Mouse (Mus musculus) megakaryocyte-erythroid progenitor cell, adult 5-6 weeks (primary cell): ENCODE measurements at regions not wholly inside any gene's neighbourhood (a gene's known extent, or its start where the extent isn't known, plus 50 kb on each side); places are given as distances from the start of the nearest gene placed in this dataset.

Experiments
- ATAC-seq: replicated peaks from 2 replicates; pipeline ENCODE4 v1.8.0; 2016; ENCODE audit warnings: mild to moderate bottlenecking, inconsistent platforms; ENCODE audit not compliant: severe bottlenecking, poor library complexity, low FRiP score, low TSS enrichment

- peak; percentile 88 for ATAC-seq
Observed at GRCm38 (mm10) chr17:51288751-51289150, 109.6 kb upstream of the Tbc1d5 start.

GRCm38 (mm10) chr17:51287878-51288277, 108.7 kb upstream of the Tbc1d5 start:
- ATAC-seq, result no peak

DNA sequence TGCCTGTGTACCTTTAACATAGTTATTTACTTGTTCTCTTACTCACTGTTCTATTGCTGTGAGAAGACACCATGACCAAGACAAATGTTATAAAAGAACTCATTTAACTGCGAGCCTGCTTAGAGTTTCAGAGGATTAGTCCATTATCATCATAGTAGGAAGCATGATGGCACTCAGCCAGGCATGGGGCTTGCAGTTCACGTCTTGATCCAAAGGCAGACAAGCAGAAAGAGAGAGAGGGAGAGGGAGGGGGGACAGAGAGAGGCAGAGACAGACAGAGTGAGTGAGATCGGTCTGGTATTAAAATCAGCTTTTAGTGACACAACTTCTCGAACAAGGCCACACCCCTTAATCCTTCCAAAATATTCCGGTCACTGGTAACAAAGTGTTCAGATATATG, 106.2 kb upstream of the Tbc1d5 start:
- no peak for ATAC-seq

- no peak for ATAC-seq
Observed at GRCm38 (mm10) chr17:51278771-51279170, 99.6 kb upstream of the Tbc1d5 start.

DNA sequence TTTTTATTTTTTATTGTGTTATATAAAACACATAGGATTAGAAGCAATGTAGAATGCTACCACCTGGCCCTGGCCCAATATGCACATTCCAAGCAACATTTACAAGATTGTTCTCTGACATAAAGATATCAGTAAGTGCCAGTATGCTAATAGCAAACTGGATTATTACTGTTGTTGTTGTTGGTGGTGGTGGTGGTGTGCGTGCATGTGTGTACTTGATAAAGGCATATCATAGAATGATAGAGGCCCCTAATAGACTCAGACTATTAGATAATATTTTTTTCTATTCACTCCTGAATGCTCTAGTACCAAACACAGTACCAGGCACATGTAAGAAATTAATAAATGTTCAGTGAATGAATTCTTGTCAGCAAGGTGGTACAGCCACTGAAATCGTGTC, 98.9 kb upstream of the Tbc1d5 start:
- peak; percentile 92 for ATAC-seq

- no peak for ATAC-seq
Observed at GRCm38 (mm10) chr17:51277161-51277560, 98.0 kb upstream of the Tbc1d5 start.

DNA sequence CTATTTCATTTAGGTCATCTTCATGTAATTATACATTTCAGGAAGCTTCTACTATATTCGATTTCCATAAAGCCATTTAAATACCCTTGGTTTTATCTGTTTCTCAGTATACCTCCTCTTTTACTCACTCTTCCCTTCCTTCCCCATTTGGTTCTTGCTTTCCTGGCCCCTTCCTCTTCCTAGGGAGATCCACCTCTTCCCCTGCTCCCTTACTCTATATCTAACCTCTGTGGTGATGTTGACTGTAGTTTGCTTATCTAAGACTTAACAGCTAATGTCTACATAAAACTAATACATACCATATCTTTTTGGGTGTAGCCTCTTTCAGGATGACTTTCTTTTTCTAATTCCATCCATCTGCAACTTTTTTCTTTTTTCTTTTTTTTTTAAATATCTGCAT, 92.9 kb upstream of the Tbc1d5 start:
- no peak for ATAC-seq

- no peak for ATAC-seq
Observed at GRCm38 (mm10) chr17:51262946-51263345, 83.8 kb upstream of the Tbc1d5 start.

DNA sequence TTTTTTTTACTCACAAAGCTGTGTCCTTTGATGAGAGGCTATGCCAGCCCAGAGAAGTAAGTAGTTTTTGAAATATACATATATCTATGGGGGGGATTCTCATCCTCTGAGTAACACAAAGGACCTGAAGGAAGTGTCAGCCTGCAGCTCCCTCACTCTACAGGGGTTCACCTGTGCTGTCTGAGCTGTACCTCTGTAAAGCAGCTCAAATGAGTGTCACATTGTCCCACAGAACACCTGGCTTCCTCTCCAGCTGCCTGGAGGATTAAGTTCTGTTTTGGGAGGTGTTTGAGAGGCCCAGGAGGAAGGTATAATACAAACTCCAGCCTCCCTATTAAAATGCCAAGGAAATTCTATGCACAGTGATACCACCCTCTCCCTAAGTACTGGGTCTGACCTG, 83.3 kb upstream of the Tbc1d5 start:
- no peak for ATAC-seq

DNA sequence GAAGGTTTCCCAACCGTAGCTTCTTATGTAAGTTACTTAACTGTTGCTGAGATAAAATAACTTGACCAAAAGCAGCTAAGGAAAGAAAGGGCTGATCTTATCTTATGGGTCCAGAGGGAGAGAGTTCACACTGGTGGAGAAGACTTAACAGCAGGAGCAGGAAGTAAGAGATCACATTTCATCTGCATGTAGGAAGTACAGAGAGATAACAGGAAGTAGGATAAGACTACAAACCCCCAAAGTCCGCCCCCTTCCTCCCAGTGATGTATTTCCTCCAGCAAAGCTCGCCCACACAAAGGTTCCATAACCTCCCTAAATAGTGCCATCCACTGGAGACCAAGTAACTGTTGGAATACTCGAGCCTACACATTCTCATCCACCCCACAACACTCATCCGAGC, 79.2 kb upstream of the Tbc1d5 start:
- no peak for ATAC-seq

GRCm38 (mm10) chr17:51248543-51248942, 69.4 kb upstream of the Tbc1d5 start:
- no peak for ATAC-seq

DNA sequence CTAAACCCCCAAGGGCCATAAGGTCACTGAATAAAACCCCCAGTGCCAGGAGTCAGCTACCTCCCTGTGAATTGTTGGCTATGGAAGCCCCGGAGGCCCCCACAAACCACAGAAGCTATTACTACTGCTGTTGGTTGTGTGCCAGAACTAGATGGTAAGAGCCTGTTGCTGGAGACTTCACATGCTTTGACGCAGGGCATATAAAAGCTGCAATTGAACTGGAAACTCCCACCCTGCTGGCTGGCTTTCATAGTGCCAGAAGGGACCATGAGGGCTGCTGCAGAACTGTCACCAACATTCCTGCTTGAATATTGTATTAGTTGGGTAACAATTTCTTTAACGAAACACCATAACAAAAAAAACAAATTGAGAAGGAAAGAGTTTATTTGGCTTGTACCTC, 66.9 kb upstream of the Tbc1d5 start:
- no peak for ATAC-seq

- ATAC-seq, result no peak
Observed at GRCm38 (mm10) chr17:51240360-51240993, 61.3 kb upstream of the Tbc1d5 start.

GRCm38 (mm10) chr17:51239465-51239864, 60.3 kb upstream of the Tbc1d5 start:
- no peak for ATAC-seq
